Mouse (Mus musculus) frontal cortex, adult (tissue): ENCODE measurements around the gene Krt42.
"Not testable (repeated sequence)": the region's sequence is repeated elsewhere in the genome, so short reads cannot be mapped to it uniquely, and the experiment has no call there.

Experiments used
- ATAC-seq: cut with Nextera tagmentation; 2 replicates; pipeline ENCODE4 v1.9.2; 2017; ENCODE audit warnings: mild to moderate bottlenecking, moderate library complexity, mixed read lengths; ENCODE audit not compliant: low TSS enrichment

Gene Krt42

DNA sequence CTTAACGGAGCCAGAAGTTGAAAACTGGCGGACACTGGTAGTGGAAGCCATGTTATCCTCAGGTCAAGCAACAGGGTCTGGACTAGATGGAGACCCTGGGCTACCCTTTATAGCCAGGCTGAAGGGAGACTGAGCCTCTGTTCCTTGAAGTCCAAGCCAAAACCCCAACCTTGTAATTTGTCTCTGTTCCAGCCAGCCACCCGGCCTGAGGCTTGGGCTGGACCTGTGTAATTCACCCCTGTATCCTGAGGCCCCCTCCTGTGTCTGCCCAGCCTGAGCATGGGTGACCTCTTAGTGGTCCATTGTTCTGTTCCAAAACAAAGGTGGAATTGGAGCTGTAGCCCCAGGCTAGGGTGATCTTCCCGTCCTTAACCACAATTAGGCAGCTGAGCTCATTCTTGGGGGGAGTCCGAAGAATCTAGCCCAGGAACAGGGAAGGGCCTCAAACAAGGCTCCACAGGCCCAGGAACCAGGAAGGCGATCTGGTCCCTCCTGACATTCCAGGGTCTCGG is at the start of gene Krt42:
TSS of gene Krt42 (minus strand) at position 51 of the 512 bp plus-strand sequence.
- ATAC-seq = no peak

DNA sequence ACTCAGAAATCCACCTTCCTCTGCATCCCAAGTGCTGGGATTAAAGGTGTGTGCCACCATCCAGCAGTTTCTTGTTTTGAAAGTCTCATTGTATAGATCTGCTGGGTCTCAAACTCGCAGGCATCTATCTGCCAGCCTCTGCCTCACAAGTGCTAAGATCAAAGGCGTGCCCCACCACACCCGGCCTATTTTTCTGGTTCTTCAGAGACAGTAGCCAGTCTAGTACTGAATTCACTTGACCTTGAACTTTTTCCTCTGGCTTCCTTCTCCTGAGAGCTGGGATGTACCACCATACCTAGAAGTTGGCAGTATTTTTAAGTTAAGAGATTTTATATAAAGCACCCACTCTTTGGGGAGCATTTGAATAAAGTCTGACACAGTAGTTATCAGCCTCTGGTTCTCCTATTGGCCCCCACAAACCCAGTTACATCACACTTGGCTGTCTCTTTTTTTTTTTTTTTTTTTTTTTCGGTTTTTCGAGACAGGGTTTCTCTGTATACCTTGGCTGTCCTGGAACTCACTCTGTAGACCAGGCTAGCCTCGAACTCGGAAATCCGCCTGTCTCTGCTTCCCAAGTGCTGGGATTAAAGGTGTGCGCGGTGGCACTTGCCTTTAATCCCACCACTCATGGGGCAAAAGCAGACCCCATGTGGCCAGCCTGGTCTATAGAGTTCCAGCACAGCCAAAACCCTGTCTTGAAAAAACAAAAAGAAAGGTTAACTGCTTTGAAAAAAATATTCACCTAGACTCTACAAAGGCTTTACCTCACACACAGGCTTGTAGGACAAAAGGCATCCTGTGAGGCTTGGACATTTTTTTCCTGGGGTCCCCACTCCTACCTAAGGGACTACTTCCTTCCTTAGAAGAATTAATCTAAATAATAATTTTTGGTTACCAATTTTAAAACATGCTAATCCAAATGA is 49.1 kb upstream of the Krt42 start:
- ATAC-seq = no peak

DNA sequence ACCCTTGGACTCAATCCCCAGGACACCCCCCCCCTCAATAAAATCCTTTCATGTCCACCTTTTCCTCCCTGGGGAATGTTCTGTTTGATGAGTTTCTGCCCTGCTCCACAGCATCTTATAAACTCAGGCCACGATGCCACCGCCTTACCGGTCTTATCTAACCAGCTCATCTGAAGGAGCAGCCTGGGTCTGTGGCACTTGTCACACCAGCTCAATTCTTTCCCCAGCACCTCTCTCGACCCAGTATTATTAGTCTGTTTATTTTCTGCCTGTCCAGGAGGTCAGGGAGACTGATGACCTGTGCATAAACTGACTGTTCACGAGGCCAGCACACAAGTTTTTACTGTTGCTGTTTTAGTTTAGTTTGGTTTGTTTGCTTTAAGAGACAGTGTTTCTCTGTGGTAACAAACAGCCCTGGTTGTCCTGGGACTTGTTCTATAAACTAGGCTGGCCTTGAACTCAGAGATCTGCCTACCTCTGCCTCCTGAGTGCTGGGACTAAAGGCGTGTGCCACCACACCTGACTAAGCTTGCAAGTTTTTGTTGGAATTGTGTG is 48.2 kb upstream of the Krt42 start:
- no peak for ATAC-seq

DNA sequence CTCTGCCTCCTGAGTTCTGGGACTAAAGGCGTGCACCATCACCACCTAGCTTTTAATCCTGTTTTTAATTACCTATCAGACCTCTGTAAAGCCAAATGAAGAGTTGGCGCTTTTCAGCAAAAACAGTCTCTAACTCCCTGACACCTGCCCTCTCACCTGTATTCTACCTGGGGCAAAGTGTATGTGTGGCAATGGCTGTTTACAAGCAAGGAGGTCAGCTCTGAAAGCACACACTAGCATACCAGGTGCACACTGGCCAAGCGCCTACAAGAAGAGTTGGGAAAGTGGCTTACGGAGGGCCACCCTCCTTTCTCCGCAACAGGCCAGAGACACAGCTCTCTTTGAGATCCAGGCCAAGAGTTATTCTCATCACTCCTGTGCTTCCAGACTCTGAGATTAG is 45.8 kb upstream of the Krt42 start:
- no peak for ATAC-seq

DNA sequence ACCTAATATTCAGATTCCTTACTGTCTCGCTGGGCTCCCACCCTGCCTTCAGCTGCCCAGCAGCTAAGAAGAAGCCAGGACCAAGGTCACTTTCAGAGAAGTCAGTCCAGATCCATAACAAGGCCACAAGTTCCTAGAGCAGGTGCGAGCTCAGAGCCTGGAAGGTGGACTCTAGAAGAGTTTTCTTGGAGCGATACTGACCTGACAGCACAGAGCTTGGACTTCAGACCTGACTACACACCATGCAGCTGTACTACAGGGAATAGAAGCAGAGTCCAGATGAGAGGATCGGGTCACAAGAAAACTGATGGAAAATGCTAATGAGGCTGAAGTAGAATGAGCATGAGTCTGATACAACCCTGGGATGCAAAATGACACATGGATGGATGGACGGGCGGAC is 43.8 kb upstream of the Krt42 start:
- ATAC-seq = no peak

DNA sequence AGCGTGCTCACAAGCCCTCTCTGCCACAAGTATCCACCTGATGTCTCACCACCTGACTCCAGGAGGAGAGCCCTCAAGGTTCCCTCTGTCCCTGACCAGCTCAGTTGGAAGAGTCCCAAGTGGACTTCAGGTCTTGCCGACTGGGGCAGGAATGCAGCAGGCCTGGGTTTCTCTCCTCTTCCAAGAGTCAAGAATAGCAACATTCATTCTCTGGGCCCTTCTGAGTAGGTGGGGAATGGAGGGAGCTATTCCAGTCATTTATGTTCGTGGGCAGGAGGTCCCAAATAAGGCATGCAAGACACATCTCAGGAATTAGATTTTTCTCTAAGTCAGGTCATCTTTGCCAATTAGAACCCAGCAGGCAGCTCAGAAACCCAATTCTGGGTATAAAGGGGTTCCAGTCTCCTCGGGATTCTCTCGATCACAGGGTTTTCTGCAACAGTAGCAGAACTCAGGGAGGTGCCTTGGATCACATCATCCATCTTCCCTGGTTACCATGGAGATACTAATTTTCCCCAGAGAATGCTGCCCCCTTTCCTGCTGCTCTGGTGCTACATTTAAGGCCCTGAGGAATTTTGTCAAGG is 42.5 kb upstream of the Krt42 start:
- ATAC-seq = peak; percentile 86

DNA sequence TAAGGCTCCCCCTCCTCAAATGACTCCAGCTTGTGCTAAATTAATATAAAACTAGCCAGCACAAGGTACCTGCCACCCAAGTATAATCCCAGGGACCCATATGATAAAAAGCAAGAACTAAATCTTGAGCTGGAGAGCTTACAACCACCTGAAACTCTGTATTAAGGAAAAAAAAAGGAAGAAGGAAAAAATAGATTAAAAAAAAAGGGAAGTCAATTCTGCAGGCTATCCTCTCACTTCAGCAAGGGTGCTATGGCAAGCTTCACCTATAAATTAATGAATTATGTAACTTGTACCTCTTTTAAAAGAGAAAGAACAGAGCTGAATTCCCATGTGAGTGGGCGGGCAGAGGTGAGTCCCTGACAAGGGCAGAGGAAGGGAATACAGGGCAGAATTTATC is 42.0 kb upstream of the Krt42 start:
- ATAC-seq = no peak

DNA sequence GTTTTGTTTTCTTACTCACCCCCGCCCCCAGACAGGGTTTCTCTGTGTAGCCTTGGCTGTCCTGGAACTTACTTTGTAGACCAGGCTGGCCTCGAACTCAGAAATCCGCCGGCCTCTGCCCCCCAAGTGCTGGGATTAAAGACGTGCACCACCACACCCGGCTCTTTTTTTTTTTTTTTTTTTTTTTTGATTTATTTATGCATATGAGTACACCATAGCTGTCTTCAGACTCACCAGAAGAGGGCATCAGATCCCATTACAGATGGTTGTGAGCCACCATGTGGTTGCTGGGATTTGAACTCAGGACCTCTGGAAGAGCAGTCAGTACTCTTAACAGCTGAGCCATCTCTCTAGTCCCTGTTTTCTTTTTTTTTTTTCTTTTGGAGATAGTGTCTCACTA is 39.0 kb upstream of the Krt42 start:
- ATAC-seq = not testable (repeated sequence)

DNA sequence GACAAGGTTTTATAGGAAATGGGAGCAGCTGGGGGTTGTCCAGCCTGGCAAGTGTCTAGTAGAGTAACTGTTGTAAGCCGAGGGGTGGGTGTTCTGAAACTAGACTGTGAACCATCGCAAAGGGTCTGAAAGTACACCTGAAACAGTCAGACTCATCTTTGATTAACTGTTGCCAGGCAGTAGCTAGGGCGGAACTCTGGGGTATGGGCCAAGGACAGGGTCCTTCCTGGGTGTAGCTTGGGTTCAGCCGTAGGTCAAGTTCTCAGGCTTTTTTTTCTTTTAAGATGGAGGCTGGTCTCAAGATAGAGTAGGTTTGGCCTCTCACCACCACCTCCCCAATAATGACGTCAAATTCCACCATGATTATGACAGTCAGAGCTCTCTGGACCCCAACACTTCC is 38.2 kb upstream of the Krt42 start:
- no peak for ATAC-seq

DNA sequence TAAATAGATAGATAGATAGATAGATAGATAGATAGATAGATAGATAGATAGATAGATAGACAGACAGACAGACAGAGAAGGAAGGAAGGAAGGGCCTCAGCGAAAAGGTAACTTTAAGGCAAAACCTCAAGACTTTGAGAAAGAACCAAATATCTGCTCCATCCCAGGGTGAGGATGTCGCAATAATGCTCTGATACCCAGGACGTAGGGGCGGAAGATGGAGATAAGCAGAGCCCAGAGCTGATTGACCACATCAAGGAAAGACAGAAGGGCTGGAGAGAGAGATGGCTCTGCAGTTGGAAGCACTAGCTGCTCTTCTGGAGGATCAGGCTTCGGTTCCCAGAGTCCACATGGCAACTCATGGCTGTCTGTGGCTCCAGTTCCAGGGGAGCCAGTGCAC is 31.6 kb upstream of the Krt42 start:
- no peak for ATAC-seq

DNA sequence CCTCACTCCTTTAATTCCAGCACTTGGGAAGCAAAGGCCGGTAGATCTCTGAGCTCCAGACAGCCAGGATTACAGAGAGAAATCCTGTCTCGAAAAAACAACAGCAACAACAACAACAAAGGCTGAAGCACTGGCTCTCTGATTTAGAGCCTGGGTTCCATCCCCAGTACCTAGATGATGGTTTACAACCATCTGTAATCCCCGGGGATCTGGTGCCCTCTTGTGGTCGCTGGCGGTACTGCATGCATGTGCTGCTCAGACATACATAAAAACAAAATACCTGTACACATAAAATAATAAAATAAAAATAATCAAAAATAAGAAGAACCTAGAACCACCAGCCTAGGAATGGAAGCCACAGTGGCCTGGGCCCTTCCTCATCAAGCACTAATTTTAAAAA is 30.6 kb upstream of the Krt42 start:
- no peak for ATAC-seq

DNA sequence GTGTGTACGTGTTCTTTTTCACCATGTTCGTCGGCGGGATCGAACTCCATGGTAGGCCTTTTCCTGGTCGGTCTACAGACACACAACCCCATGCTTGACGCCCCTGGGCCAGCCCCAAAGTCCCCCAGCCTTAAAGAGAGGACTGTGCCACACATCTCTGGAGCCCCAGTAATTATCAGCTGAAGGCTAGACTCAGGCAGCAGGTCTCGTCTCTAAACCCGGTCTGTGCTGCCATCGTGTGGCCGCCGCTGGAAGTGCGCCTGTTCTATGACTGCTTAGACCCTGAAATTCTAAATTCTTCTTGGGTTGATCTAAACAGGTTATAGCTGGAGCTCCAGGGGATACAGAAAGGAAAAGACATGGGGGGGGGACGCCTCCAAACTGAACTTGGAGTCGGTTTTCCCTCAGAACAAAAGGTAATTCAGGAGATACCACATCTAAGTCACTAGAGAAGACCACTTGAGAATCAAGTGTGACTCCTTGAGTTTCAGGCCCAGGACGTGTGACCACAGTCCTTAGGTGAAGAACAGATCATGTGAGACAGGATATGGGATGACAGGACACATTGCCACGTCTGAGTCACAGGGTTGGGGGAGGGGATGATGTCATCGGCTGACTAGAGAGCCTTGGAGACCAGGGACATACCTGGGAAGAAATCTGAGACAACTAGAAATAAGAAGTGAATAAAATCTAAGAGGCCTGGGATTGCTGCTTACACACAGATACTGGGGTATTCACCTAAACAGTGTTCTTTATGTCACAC is 28.8 kb upstream of the Krt42 start:
- ATAC-seq = peak; percentile 39; the same call in 1 of the 2 replicates

DNA sequence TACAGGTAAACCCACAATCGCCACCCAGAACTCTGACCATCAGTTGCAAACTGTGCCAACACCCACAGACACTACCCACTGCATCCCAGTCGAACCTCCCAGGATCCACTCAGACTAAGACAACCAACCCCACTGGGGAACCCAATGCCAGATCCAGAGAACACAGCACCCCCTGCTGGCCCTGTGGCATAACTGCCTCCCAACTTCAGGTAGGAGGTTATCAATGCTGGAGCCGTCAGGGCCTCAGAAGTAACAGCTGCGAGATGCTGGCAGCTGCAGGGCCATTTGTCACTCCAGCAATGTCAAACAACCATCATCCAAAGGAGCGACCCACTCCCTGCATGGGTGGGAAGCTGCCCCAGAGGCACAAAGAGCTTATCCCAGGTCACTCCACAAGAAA is 28.1 kb upstream of the Krt42 start:
- ATAC-seq = no peak

DNA sequence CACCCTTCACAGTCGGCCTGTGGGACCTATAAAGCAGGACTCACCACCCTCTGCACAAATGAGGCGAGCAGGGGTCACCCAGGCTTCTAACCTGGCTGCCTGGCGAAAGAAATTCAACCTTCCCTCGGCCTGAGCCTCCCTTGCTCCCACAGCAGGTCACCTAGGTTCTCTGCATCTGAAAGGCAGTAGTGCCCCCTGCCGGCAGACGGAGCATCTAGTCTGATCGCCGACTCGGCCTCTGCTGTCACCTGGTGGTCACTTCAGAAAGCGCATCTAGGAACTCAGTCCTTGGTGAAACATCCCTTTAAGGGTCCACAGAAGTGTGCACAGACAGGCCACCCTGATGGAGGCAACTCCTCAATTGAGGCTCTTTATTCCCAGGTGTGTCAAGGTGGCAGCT is 25.6 kb upstream of the Krt42 start:
- peak; percentile 73 for ATAC-seq

DNA sequence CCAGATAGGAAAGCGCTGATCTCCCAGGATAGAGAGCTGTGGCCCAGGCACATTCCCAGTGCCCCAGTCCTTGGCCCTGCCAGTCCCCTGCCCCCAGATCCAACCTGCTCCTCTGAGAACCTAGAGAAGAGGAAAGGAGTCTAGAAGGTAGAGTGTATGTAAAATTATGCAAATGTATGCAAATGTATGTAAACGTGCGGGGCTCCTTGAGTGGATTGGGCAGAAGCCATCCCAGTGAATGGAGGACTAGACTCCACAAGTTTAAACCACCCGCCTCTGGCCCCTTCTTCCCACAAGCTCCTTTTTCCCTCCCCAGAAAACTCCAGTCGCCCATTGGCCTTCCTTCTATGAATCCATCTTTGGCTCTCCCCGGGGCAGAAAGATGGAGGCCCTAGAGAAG is 23.2 kb upstream of the Krt42 start:
- peak; percentile 44 for ATAC-seq

DNA sequence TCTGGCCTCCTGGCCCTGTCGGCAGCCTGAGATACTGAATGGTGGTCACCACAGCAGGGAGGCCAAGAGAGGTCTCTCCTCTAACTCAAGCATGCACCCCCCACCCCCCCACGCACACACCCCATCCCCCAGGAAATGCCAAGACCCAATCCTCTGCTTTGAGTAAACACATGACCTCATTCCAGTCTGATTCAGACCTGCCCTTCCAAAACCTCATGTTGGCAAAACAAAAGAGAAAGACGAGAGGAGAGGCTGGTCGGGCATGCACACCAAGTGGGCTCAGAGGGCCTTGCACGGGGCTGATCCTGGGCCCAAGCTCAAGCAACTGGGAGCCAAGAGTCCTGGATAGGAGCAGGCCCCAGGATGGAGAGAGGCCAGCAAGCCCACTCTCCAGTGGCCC is 20.6 kb upstream of the Krt42 start:
- ATAC-seq = no peak

DNA sequence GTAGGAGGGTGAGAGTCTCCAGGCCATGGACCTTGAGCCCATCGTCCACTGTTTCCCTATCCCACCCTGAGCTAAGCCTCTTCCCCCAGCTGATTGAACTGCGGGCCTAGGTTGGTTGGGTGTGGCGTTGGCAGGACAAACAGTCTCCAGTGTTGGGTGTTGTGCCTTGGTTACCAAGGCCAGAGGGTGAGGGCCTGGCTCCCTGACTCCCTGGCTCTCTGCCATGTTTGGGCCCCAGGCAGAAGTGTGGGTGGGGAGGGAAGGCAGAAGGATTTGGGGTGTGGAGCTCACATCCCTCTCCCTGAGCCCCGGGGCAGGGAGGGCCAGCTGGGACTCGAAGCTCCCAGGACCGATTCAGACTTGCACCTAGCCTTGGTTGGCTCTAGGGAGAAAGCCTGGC is 19.3 kb upstream of the Krt42 start:
- ATAC-seq = no peak

DNA sequence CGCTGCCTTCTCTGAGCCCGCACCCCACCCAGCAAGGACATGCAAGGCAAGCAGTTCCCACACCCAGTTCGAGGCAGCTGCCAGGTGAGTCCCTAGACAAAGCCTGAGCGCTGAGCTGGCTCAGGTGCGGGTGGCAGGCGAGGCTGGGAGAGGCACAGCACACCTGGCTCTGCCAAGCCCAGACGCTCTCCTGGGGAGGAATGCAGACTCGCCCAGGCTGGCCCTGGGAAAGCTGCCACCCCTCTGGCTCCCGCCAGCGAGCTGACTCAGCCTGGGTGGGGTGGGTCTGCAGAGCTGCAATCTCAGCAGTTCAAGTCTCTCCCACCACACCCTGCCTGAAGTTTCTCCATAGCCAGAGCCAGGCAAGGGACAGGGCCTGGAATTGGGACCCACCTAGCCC is 17.4 kb upstream of the Krt42 start:
- ATAC-seq = peak; percentile 20; the same call in 1 of the 2 replicates

DNA sequence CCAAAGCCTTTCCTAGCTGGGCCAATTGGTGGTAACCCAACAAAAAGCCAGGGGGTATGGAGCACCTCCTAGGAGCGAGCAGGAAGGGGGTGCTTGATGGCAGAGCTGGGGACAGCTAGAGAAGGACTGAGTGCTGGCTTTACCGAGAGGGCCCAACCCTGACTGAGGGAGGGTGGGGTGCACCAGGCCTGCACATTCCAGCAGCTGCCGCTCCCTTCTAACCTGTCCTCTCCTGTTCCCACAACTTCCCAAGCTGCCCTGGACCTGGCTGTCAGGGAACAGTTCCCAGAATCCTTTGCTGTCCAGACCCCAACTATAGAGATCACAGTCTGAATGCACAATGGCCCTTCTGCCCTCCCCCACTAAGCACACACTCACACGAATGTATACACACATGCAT is 15.3 kb upstream of the Krt42 start:
- ATAC-seq = no peak

DNA sequence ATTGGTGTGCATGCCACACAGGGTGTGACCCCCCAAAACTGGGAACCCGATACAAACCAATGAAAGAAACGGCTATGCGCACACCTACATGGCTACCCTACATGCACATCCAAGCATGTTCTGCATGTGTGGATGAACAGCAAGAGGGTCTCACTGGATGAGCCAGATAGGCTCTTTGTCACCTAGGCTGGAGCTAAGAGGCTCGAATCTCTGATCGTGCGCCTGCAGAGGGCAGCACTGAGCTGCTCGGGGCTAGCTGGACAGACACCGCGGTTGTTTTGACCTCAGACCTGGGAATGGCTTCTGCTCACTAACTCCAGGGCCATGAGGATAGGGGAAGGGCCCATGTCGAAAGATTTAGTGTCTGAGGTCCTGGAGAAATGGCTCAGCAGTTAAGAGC is 12.9 kb upstream of the Krt42 start:
- ATAC-seq = no peak; the same call in 1 of the 2 replicates

DNA sequence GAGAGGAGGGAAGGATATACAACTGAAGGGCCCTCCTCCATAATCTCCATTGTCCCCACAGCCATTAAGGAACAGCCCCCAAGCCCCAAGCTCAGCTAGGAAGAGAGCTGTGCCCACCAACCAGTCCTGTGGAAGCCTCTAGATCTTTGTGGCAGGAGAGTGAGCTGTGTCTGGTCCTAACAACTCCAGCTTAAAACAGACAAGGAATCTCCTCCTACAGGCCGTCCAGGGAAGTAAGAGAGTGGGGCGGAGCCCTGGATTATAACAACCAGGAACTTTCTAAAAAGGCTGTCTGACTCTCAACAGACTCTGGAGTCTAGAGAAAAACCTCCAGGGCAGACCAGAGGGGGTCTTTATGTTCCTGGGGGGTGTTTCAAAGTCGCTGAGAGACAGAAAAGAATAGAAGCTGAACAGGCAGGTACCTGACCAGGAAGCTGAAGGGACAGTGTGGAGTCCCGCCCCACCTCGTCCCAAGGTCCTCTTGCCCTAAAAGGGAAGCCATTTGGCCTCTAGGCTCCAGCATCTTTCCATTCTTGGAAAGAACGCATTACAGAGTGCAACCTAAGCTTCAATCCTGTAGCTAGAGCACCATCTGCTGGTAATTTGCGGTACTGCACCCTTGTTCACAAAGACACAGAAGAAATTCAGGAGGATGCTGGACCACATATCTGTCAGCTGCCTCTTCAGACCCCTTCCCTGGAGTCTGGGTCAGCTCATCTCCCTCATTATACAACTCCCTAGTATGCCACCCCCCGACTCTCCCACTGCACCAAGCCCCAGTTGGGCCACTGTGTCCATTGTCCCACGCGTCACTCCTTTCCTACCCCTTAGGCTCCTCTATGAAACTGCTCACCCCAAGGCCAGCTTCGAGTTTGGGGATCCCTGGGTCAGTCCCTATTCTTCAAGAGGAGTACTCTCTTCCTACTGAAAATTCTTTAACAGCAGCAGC is 12.2 kb upstream of the Krt42 start:
- peak; percentile 57 for ATAC-seq
